Mouse (Mus musculus) E14TG2a.4 (cell line): ENCODE results near the gene Zc3h4.
A peak's percentile ranks its signal among the peaks of the same experiment; 100 is the strongest.

Experiments used
- H3K27me3 ChIP-seq: 2 replicates; pipeline ENCODE4 v1.6.1; 2014; ENCODE audit warnings: low read length, control low read depth; ENCODE audit not compliant: insufficient read depth
- H3K36me3 ChIP-seq: 2 replicates; pipeline ENCODE4 v1.6.1; 2014; ENCODE audit warnings: low read length, control low read depth; ENCODE audit not compliant: insufficient read depth
- H3K4me1 ChIP-seq: replicated peaks from 2 replicates; pipeline ENCODE4 v1.6.1; 2014; ENCODE audit warnings: low read depth, low read length, control low read depth
- H3K4me3 ChIP-seq: replicated peaks from 2 replicates; pipeline ENCODE4 v1.5.1; 2014; ENCODE audit warnings: mild to moderate bottlenecking, low read length
- H3K9me3 ChIP-seq: 2 replicates; pipeline ENCODE4 v1.6.1; 2014; ENCODE audit warnings: low read length, control low read depth
- CTCF ChIP-seq: conservative IDR thresholded peaks from 2 replicates; pipeline ENCODE4 v1.5.1; 2014; ENCODE audit warnings: low read length
- NANOG ChIP-seq: IDR thresholded peaks from 2 replicates; pipeline ENCODE4 v1.6.1; 2014; ENCODE audit warnings: borderline replicate concordance, low read length, mixed read lengths
- POU5F1 ChIP-seq: IDR thresholded peaks from 2 replicates; pipeline ENCODE4 v1.6.1; 2014; ENCODE audit warnings: low read length, borderline replicate concordance

Gene Zc3h4

DNA sequence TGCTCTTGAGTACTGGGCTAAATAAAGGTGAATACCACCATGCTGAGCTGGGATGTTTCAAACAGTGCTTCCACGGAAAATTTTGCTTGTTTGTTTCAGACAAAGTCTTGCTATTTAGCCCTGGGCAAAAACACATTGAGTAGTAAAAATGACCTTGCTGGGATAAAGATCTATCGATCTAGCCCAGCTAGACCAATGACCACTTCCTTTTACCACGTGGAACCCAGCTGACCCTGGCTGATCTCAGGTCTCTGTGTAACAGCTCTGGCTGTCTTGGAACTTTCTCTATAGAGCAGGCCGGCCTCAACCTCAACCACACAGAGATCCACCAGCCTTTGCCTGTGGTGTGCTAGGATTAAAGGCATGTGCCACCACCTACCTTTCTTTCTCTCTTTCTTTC is 3.2 kb upstream of the Zc3h4 start:
- Histone ChIP-seq H3K9me3 (no peaks in the 10 kb centered on the region), H3K36me3 (no peaks in the 10 kb centered on the region), H3K4me1 (peaks cover 18% of the 10 kb centered on the region), H3K27me3 (no peaks in the 10 kb centered on the region), H3K4me3 (no peak overlapping the region)
- TF ChIP-seq POU5F1 = no peak
- TF ChIP-seq CTCF = no peak
- no peak for TF ChIP-seq NANOG

DNA sequence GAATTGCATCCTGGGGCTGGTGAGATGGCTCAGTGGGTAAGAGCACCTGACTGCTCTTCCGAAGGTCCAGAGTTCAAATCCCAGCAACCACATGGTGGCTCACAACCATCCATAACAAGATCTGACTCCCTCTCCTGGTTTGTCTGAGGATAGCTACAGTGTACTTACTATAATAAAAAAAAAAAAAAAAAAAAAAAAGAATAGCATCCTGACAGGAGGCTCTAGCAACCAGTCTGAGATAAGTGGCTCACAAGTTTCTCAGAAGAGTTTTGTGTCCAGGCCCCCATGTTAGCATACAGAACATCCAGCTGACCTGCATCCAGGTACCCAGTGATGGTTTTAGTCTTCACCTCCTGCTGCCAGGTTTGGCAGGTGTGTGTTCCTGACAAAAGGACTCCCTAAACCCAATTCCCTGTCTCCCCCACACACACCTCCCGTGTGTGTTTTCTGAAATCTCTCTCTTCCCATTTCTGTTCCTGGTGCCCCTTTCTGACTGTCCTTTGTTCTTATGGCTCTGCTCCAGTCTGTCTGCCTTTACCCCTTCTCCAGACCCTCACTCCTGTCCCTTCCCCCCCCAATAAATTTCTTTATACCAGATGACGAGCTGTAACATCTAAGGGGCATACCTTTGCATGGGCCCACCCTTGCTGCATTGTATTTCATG is 2.2 kb upstream of the Zc3h4 start:
- TF ChIP-seq NANOG = no peak
- no peaks in the 10 kb centered on the region for H3K27me3 ChIP-seq

DNA sequence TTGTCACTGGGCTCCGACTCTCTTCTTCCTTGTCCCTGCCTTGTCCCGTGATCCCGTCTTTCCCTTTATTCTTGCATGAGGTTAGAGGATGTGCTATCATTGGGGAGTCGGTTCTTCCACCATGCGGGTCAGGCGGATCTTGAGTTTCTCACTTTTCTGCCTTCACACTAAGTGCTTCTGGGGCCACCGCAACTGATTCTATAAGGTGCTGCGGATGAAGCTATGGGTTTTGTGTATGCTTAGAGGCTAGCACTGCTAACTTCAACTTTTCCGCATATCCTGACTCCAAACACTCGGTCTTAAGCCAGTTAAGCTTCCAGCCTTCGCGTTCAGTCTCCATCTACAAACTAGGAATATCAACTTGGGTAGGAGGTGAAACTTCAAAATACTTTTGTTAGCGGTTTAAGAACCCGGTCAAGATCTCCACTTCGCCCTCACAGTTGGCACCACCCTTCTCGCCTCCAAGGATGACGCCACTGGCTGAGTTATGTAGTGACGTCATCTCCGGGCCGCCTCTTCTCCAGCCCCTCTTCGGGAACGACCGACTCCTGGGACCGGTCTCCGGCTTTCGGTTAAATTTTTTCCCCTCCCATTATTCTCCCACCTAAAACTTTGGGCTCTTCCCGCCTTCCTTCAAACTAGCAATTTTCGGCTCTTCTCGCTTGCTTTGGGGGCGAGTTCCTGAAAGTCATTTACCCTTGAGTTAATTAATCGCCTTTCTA is 1.5 kb upstream of the Zc3h4 start:
- TF ChIP-seq CTCF = no peak
- Histone ChIP-seq H3K4me1 (peaks cover 34% of the 10 kb centered on the region), H3K9me3 (no peaks in the 10 kb centered on the region), H3K27me3 (no peaks in the 10 kb centered on the region), H3K36me3 (peaks cover 12% of the 10 kb centered on the region), H3K4me3 (peak overlapping the region; percentile 94)

More for the DNA sequence above, 2.2 kb upstream of the Zc3h4 start:
- H3K9me3 ChIP-seq = no peaks in the 10 kb centered on the region
- peaks cover 7% of the 10 kb centered on the region for H3K36me3 ChIP-seq
- peak overlapping the region; percentile 94 for H3K4me3 ChIP-seq
- peaks cover 26% of the 10 kb centered on the region for H3K4me1 ChIP-seq

DNA sequence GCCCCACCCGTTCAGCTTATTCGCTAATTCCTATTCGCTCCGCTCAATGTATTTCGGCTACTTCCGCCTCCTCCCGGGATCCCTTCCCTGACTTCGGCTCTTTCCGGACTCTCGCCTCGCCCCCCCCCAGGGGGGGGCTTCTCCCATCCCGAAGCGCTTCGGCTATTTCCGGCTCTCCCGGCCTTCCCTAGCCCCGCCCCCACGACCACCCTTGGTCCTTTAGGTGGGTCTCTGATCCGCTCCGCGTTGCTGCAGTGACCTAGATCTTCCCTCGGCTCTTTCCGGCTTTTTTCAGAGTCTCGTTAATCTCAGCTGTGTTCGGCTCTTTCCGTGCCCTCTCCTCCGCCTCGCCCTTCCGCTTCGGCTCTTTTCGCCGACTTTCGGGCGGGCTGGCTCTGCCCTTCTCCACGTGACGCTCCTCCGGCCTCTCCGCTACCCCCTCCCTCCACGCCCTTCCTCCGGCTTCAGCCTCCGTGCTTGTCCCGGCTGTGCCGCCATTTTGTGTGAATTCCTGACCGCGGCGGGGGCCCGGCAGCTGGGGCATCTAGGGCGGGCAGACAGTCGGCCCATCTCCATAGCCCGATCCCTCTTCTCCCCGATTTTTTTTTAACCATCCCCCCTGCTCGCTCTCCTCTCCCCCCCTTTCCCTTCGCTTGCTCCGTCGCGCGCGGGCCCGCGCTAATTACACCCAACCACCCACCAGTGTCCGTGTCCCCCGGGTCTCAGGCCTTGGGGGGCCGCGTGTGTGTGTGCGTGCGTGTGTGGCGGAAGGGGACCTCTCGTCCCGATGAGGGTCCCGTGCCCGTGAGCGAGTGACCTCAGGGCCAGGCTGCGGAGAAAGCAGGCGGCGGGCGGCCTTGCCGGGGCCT is 656 bp upstream of the Zc3h4 start:
- Histone ChIP-seq H3K4me1 (peaks cover 42% of the 10 kb centered on the region), H3K9me3 (no peaks in the 10 kb centered on the region), H3K27me3 (no peaks in the 10 kb centered on the region), H3K36me3 (peaks cover 20% of the 10 kb centered on the region), H3K4me3 (peak overlapping the region; percentile 94)
- TF ChIP-seq NANOG (no peak), CTCF (no peak), POU5F1 (no peak)

DNA sequence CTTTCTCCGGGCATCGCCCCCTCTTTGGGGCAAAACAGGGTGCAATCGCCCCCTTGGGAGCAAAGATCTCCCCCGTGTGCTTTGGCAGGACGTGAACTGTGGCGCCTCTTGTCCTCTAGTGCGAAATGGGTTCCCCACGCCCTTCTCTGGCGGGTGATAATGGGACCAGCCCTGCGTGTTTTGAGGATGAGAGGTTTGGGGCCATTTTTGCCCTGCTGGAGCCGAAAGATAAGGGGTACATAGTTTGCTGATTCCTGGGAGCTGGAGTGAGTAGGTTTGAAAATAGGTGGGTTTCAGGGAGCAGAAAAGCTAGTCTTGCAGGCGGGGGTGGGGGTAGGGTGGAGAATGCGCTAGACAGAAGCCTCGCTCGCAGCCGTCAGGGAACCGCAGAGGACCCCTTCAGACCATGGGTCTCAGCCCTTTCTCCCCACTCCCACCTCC is 1.3 kb downstream of the Zc3h4 start:
- no peaks in the 10 kb centered on the region for H3K27me3 ChIP-seq
- TF ChIP-seq CTCF (no peak), POU5F1 (no peak), NANOG (no peak)
- peak overlapping the region; percentile 94 for H3K4me3 ChIP-seq
- H3K36me3 ChIP-seq = peaks cover 37% of the 10 kb centered on the region
- H3K9me3 ChIP-seq = no peaks in the 10 kb centered on the region
- H3K4me1 ChIP-seq = peaks cover 60% of the 10 kb centered on the region

DNA sequence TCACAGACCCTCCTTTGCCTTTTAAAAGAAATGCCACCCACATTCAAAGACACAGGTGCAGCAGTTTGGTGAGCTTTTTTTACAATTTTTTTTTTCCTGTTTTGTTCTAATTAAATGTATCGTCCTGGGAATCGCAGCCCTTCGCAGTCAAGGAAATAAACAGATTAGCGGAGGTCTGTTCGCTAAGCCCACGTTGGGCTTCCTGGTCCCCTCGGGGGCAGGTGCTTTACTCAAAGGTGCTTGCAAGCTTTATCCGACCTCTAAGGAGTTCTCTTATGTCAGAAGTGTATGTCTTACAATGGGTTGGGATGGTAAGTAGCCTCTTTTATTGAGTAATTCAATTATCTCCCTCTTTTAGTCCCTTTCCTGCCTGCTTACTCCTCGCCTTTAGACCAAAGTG is 1.7 kb downstream of the Zc3h4 start:
- Histone ChIP-seq H3K4me3 (peak overlapping the region; percentile 94), H3K9me3 (no peaks in the 10 kb centered on the region), H3K36me3 (peaks cover 41% of the 10 kb centered on the region), H3K4me1 (peaks cover 63% of the 10 kb centered on the region), H3K27me3 (no peaks in the 10 kb centered on the region)
- TF ChIP-seq POU5F1 (no peak), NANOG (no peak), CTCF (no peak)

DNA sequence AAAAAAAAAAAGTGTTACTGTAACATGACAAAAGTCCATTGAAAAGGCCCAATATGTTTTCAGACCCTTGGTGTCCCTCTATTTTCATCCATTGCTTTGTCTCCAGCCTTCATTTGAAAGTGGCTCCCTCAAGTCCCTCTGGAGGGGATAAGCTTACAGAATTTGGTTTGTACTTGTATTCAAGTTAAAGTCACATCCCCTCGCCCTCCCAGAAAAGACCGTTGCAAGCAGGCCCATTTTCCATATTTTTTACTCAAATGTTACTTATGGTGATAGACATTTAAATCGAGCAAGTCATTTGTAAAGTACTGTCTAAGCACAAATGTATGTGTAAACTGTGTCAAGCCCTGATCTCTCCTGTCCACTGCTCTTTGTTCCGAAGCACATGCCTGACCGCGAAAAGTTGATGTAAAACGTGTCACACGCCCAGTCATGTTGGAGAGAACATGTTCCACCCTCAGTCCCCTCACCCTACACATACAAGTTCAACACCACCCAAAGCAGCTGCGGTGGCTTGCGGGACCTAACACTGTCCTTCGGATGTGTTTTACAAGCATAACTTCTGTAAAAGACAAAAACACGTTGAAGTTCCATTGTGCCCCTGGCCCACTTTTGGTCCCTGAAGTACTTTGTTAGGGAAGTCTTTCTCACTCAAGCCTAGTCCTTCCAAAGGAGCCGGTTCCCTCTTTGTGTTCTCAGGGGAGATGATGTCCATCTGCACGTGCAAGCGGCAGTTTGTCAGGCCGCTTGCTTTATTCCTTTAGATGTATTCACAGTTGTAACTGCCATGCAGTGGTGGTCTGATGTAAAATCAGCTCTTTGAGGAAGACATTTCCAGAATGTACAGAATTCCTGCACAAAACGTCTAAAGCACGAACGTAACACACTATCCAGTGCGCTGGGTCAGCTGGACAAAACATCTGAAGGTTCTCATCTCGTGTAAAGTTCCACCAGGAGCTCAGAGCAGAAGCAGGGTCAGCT is 2.5 kb downstream of the Zc3h4 start:
- peaks cover 59% of the 10 kb centered on the region for H3K4me1 ChIP-seq
- H3K27me3 ChIP-seq = no peaks in the 10 kb centered on the region
- no peaks in the 10 kb centered on the region for H3K9me3 ChIP-seq
- H3K4me3 ChIP-seq = peak overlapping the region; percentile 94
- TF ChIP-seq NANOG (no peak), CTCF (no peak), POU5F1 (no peak)
- H3K36me3 ChIP-seq = peaks cover 49% of the 10 kb centered on the region
